Mouse (Mus musculus) c-Kit-positive CD71-positive TER-119-positive erythroid progenitor cells, embryonic 14.5 days (primary cell): ENCODE measurements around the gene Myo1f.

Source experiments
- DNase-seq: peaks from one replicate; pipeline ENCODE4 v3.0.0-alpha.2; 2013; ENCODE audit warnings: low spot score

Gene Myo1f

DNA sequence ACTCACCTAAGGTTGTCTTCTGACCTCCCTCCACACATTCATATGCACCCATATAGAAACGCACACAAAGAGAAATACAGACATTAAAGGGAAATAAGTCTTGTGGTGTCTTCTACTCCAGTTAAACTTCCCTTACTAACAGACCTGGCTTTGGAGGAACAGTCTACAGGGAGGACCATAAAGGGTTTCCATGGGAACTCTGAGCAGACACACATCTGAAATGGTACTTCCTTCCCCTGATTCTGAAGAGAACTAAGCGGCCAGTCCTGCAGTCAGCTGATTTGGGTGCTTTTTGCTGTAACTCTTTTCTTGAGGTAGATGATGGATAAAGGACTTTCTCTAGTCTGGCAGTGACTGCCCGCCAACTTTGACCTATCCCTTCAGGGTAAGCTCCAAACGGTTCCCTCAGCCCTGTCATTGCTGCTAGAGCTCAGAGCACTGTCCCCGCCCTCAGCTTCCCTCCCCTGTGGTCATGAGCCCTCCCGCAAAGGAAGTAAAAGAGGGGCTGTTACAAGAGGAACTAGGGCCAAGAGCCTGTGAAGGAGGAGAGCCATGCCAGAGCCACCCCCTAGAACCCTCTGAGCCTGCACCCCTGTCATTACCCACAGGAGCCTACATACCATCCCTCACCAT lies at the start of gene Myo1f:
Myo1f (plus strand) TSS at position 485 of the 633 bp plus-strand sequence.
- no peak for DNase-seq

DNA sequence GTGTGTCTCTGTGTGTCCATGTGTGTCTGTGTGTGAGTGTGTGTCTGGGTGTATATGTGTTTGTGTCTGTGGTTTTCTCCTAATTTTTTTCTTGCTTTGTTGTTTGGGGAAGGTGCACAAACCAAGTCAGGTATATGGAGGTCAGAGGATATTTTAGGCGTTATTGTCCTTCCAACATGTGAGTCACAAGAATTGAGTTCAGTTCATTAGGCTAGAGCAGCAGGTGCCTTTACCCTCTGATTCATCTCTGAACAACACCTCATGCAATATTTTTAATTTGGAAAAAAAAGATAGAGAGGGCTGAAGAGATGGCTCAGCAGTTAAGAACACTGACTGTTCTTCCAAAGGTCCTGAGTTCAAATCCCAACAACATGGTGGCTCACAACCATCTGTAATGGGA lies 47.1 kb upstream of the Myo1f start:
- no peak for DNase-seq

DNA sequence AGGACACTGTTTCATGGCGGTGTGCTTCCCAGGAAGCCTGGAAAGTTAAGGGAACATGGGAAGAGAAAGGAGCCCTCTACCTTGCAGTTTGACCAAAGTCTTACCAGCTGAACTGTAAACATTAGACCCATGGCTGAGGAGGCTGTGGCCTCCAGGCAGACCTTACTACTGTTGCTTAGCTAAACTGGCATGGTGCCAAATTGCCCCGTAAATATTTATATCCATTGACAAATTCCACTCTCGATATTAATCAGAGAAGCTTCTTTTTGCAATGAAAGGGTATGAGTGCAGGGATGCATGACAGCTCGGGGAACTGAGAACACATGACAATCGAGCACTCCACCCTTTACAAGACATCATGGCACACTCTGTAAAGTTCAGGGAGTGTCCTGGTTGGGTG lies 45.3 kb upstream of the Myo1f start:
- DNase-seq, result no peak

DNA sequence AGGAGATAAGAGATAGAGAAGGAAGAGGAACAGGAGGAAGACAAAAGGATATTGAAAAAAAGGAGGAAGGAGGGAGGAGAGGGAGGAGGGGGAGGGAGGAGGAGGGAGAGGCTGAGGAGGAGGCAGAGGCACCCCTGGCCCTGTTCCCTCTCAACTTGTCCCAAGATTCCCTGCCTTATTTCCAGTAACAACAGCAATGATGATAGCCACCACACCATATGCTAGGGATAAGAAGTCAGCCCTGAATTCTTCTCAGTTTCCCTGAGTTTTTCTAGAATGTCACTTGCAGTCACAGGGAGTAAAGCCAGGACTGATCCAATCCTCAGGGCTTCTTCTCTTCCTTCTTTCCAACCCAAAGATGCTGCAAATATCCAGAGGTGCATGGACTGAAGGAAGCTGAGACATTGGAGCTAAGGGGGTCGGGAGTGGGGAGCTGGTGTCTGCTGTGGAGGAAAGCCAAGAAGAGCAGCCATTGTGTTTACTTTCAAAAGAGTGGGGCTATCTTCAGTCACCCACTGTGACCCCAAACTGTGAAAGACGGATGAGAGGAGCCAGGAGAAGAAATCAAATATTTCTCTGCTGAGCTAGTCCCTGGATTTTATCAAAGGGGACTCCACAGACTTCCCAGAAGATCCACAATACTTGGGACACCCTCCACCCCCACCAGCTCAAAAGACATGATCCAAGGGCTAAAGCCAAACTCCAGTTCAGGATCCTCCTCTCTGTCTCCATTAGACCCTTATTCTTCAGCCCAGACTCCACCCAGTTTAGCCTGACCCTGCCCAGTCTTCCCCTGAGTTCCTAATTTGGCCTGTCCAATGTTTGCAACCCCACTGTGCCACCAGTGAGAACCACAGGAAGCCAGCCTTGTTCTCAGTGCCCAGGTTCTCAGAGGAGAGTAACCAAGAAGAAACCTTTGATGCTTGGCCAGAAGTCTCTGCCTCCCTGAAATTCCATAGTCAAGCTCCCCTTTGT lies 42.8 kb upstream of the Myo1f start:
- DNase-seq, result no peak

DNA sequence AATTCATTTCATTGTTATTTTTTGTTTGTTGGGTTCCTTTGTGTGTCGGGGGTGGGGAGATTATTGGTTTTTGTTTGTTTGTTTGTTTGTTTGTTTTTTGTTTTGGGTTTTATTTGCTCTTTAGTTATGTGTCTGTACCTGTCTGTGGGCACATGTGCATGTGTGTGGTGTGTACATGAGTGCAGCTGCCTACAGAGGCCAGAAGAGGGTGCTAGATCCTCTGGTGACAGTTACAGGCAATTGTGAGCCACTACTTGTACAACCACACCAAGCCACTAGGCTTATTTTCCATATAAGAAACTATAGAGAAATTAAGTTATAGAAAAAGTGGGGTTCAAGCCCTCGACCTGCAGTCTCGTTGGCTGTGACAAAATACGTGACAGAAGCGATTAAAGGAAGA lies 41.6 kb upstream of the Myo1f start:
- DNase-seq, result no peak

DNA sequence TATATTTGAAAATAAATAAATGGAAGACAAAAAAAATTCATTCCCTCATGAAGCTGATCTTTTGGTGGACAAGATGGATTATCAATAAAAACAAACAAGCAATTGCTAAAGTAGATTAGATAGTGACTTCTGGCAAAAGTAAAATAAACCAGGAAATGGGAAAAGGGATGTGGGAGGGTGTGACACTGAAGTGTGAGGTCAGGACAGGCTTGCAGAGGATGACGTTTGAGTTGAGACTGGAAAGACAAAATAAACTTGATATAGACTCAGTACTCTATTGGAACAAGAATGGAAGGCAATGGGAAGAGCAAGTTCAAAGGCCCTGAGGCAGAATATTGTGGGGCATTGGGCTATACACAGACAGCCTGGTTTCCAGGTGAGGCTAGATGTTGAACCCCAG lies 35.1 kb upstream of the Myo1f start:
- no peak for DNase-seq

DNA sequence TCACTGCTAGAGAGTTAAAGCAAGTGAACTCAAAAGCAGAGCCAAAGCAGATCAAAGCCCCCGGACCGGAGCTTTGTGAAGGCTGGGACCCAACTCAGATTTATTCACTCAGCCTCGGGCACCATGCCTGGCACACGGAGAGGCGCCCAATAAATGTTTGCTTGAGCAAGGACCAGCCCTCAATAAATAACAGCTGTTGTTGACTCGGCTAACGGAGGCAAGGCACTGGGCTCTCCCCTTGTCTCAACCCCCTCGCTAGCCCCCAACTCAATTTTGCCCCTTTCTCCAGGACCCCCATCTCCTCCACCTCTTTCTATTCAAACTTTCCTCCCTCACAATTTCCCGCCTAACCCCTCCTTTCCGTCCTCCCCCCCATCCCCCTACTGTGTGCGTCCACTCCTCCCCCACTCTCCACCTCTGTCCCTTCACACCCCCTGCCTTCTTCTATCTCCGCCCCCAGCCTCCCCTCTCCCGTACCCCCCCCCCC lies 32.0 kb upstream of the Myo1f start:
- DNase-seq, result no peak

DNA sequence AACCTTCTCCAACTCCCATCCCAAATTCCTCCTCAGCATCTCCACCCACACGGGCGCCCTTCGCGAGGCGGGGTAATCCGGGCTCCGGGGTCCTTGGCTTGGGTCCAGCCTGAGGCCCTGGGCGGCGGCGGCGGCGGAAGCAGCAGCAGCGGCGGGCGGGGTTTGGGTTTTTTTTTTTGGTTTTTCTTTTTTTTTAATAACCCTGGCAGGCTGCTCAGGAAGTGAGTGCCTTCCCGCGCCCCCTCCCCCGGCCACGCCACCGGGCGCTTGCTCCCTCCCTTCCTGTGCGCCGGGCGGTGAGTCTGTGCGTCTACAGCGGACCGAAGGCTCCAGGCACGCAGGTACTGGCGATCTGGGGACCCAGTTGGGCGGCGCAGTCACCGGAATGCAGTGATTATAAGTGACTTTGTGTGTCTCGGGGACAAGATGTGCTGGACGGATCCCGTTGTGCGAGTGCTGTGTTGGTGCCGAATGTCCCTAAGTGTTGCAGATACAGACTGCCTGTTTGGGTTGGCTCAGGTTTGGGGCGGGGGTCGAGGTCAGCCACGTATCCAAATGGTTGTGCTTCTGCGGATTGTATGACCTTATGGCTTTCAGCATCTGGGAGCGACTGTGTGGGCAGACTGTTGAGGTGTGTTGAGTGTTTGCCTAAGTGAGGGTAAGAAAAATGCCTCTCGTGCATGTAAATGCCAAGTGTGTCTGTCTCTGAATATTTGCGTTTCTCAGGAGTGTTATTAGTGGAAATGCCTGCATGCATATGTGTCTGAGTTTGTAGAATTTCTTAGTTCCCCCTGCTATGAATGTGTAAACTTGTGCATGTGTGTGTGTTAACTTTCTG lies 31.4 kb upstream of the Myo1f start, which contains the start of gene Adamts10:
Adamts10 (plus strand) TSS at position 287 of the 838 bp plus-strand sequence.
- no peak for DNase-seq

DNA sequence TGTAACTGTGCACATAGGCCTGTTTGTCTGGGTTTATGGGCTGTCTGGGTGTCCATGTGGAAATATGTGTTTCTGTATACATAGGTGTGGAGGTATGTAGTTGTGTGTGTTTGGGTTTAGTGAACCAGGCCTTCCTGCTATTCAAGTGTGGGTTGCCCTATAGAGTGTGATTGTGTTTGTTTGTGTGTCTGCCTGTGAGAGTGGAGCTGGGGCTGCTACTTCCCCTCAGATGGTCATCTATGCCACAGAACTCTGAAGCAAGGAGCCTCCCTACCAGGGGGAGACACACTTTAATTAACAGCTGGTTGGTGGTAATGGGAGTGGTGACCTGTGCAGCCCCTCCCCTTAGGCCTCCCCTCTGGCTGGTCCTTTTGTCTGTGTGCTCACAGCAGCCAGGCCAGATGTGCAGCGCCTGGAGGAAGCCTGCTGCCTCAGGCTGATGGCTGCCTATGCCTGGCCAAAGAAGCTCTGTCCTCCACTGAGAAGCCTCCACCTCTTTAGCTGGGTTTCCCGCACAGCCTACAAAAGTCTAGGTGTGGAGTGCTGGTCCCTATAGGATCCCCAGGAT lies 30.6 kb upstream of the Myo1f start:
- no peak for DNase-seq

DNA sequence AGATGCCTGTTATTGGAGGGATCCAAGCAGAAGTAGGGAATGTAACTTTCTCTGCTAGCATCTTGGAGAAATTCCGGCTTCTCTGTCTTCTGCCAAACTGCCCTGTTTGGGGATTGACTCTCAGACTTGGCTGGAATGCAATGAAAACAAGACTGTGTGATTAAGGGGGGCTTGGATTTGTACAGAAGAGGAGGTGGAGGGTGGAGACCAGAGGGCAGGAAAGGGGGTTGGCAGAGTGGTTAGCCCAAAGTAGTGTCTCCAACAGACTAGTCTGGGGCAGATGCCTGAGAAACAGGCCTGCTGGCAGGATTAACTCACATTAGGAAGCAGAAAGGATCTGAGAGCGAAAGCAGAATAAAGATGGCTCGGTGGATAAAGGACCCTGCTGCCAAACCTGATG lies 29.0 kb upstream of the Myo1f start:
- DNase-seq, result no peak

DNA sequence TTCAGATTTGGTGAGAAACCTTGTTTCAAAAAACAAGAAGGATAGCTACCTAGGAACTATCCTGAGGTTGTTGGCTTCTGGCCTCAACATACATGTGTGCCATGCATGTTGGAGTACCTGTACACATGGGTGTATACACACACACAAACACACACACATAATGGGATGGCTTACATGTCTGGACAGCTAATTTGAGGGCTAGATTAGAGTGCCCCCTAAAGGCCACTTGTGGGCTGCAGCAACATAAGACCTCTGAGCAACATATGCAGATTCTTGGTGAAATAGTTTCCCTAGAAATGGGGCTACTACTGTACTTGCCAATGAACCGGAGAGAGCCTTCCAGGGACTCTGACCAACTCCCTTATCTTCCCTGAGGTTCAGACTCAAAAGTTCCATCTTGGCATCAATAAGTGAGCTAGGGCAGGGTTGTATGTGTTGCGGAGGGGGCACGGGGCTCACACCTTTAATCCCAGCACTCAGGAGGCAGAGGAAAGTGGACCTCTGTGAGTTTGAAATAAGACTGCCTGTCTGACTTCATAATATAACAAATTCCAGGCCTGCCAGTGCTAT lies 16.3 kb upstream of the Myo1f start:
- DNase-seq, result peak; percentile 31

DNA sequence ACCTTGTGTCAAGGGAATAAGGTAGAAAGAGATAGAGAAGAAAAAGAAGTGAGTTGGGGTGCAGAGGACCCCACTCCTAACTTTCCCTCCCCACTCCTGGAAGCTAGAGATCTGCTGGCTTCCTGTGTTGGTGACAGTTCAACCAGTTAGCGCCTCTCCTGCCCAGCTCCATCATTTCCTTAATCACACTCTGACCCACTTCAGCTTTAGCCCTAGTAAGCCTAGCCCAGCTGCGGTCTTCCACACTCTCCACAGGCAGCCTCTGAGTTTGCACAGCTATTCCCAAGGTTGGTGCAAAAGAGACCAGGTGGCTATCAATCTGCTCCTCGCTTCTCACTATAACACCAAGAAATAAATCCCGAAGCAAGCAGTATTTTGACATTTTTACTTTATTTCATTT lies 15.6 kb upstream of the Myo1f start:
- no peak for DNase-seq

DNA sequence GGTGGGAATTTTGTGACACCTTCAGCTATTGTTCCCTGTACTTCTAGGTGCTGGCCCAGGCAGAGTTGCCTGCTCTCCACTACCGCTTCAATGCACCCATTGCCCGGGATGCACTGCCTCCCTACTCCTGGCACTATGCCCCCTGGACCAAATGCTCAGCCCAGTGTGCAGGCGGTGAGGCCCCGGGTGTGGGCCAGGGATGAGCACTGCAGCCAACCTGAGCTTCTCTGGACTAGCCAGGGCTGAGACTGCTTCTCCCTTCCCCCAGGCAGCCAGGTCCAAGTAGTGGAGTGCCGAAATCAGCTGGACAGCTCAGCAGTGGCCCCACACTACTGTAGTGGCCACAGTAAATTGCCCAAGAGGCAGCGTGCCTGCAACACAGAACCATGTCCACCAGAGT lies 6.3 kb upstream of the Myo1f start:
- no peak for DNase-seq

DNA sequence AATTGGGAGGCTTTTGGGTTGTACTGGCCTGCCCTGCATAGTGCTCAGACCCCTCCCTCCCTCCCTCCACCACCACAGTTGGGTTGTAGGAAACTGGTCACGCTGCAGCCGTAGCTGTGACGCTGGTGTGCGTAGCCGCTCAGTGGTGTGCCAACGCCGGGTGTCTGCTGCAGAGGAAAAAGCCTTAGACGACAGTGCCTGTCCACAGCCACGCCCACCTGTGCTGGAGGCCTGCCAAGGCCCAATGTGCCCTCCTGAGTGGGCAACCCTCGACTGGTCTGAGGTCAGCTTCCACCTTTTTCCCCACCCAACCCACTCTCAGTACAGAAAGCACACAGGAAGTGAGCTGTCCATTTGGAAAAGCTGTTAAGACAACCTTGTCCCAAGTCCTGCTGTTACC lies 5.1 kb upstream of the Myo1f start:
- DNase-seq, result no peak

DNA sequence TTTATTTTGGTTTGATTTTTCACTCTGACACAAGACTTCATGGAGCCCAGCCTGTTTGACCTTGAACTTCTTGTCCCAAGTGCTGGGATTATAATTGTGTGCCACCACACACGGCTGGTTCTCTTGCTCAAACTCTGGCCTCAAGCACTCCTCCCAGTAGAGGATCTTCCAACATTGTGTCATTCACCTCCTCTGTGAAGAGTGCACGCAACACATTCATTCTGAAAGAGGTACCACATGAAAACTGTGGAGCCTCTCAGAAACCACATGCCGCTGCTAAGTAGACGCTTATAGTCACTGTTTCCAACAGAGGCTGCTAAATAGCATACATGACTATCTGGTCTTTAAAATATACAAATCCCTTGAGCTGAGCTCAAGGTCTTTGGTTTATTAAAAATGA lies 3.4 kb upstream of the Myo1f start:
- DNase-seq, result no peak

DNA sequence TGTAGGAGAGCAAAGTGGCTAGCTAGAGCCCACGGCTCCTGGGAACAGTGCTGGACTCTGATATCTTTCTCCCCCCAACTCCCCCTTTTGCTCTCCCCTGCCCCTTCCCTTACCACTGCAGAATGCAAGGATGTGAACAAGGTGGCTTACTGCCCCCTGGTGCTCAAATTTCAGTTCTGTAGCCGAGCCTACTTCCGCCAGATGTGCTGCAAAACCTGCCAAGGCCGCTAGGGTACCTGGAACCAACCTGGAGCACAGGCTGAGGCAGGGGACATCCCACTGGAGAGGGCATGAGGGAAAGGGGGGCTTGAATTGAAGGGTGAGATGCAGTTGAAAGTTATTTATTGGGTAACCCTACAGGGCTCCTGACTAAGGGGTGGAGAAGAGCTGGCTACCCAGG lies 2.5 kb upstream of the Myo1f start:
- peak; percentile 37 for DNase-seq

DNA sequence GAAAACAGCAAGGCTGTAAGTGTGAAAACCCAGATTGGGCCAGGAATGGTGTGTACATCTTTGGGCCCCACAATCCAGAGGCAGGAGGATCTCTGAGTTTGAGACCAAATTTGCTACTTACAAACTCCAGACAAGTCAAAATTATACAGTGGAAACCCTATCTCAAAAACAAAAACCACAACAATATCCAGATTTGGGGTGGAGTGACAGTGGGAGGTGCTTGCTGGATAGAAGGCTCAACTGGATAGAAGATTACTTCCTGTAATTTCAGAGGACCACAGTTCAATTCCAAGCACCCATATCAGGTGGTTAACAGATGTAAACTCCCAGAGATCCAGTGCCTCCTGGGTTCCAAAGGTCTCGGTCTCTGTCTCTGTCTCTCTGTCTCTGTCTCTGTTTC lies 971 bp upstream of the Myo1f start:
- DNase-seq, result no peak

DNA sequence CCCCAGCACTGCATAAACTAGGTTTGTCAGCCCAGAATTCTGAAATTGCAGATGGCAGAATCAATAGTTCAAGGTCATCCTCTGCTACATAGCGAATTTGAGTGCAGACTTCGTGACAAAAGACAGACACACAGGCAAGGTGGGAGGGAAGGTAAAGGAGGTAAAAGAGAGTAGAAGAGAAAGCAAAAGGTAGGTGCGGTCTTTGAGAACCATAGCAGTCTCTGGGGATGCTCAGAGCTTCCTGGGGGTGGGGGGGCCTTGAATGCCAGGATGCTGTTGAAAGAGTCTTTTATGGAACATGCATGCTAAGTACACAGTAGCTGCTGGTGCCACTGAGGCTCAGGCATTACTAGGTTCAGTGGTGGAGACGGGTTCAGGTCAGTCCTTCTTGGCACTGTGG lies 2.4 kb downstream of the Myo1f start:
- no peak for DNase-seq

DNA sequence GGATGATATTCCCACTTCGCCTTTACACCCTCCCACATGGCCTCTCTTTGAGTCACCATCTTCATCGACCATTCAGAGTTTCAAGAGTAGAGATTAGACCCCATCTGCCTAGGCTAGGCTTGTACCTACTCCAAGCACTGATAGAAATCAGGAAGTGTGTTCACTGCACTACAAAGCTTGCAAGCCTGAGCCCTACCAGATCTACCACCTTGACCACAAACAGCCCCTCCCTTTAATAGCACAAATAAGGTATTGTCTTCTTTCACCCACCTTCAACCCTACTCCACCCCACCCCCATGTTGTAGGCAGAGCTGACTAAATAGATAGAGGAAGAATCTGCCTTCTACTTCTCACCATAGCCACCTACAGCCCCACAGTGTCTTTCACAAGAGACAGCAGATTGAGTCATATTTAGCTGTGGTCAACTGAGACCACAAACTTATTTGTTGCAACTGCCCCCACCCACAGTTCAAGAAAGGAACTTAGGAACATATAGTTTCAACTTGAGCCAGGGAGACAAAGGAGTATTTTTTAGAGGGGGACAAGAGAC lies 8.1 kb downstream of the Myo1f start:
- DNase-seq, result no peak

DNA sequence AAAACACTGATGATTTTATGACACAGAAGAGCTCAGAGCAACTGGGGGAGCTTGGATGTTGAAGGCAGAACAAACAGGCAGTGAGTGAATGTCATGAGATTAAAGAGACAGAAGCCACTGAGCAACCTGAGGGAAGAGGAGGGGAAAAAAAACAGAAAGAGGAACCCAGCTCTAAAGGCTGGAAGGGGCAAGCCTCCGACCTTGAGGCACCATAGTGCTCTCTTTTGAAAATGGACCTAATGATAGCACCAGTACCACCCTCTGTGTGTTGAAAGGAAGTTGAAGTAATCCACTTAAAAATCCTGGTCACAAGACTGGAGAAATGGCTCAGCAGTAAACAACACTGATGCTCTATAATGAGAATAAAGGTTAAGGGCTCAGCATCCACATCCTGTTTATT lies 9.1 kb downstream of the Myo1f start:
- no peak for DNase-seq

DNA sequence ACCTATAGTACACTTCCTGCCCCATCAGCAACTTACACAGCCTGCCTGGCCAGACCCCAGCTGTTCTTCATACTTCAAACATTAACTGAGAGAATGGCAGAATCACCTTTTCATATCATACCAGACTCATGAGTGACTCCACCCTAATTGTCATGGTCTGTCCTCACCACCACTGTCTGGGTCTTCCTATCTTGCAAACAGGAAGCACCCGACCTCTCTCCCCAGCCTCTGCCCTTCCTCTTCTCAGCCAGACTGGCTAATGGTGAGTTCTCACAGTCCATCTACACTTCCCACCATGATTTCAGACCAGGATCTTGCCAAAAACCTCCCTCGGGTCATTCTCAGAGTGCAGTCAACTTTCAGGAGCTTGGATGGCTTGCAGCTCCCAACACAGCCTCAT lies 10.7 kb downstream of the Myo1f start:
- no peak for DNase-seq
